Mouse (Mus musculus): Measurements from ENCODE around the gene Mast4.
A peak's percentile ranks its signal among the peaks of the same experiment; 100 is the strongest.

The Mast4 gene

GRCm38 (mm10) chr13:102925844-102926598, 408.3 kb downstream of the Mast4 start:
- no peak for DNase-seq (ENCODE audit: low spot score in 2 of 2)

- no peak for DNase-seq (ENCODE audit: low spot score in 2 of 2)
Measured at GRCm38 (mm10) chr13:102919741-102920140, 414.6 kb downstream of the Mast4 start.

GRCm38 (mm10) chr13:102918616-102919015, 415.7 kb downstream of the Mast4 start:
- DNase-seq (ENCODE audit: low spot score in 2 of 2) = no peak

- no peak for DNase-seq (ENCODE audit: low spot score in 2 of 2)
Measured at GRCm38 (mm10) chr13:102915341-102915740, 419.0 kb downstream of the Mast4 start.

GRCm38 (mm10) chr13:102914800-102915199, 419.5 kb downstream of the Mast4 start:
- DNase-seq (ENCODE audit: low spot score in 2 of 2) = no peak

GRCm38 (mm10) chr13:102913919-102914318, 420.4 kb downstream of the Mast4 start:
- DNase-seq (ENCODE audit: low spot score in 2 of 2) = no peak

GRCm38 (mm10) chr13:102912867-102913266, 421.4 kb downstream of the Mast4 start:
- DNase-seq (ENCODE audit: low spot score in 2 of 2) = peak in 1 of 2 experiments; percentile 43

- no peak for DNase-seq (ENCODE audit: low spot score in 2 of 2)
Measured at GRCm38 (mm10) chr13:102909654-102910418, 424.5 kb downstream of the Mast4 start.

- no peak for DNase-seq (ENCODE audit: low spot score in 2 of 2)
Measured at GRCm38 (mm10) chr13:102906661-102907009, 427.7 kb downstream of the Mast4 start.

- DNase-seq (ENCODE audit: low spot score in 2 of 2) = peak in 1 of 2 experiments; percentile 76
Measured at GRCm38 (mm10) chr13:102906004-102906660, 428.2 kb downstream of the Mast4 start.

GRCm38 (mm10) chr13:102905361-102905950, 428.8 kb downstream of the Mast4 start:
- no peak for DNase-seq (ENCODE audit: low spot score in 2 of 2)

GRCm38 (mm10) chr13:102903689-102904088, 430.6 kb downstream of the Mast4 start:
- DNase-seq (ENCODE audit: low spot score in 2 of 2) = no peak

- DNase-seq (ENCODE audit: low spot score in 2 of 2) = no peak
Measured at GRCm38 (mm10) chr13:102902123-102902522, 432.2 kb downstream of the Mast4 start.

GRCm38 (mm10) chr13:102900531-102900930, 433.8 kb downstream of the Mast4 start:
- DNase-seq (ENCODE audit: low spot score in 2 of 2) = no peak

- no peak for DNase-seq (ENCODE audit: low spot score in 2 of 2)
Measured at GRCm38 (mm10) chr13:102900083-102900420, 434.2 kb downstream of the Mast4 start.

- no peak for DNase-seq (ENCODE audit: low spot score in 2 of 2)
Measured at GRCm38 (mm10) chr13:102899253-102900082, 434.8 kb downstream of the Mast4 start.

GRCm38 (mm10) chr13:102898374-102899131, 435.7 kb downstream of the Mast4 start:
- DNase-seq (ENCODE audit: low spot score in 2 of 2) = peak in 1 of 2 experiments; percentile 41

- DNase-seq (ENCODE audit: low spot score in 2 of 2) = no peak
Measured at GRCm38 (mm10) chr13:102896322-102896721, 438.0 kb downstream of the Mast4 start.

GRCm38 (mm10) chr13:102895894-102896293, 438.4 kb downstream of the Mast4 start:
- no peak for DNase-seq (ENCODE audit: low spot score in 2 of 2)
